Mouse (Mus musculus): Measurements from ENCODE around the gene Ceacam20.

GRCm38 (mm10) chr7:19945201-19945600, 20.0 kb upstream of the Ceacam20 start:
- TF ChIP-seq CTCF (IDR thresholded peaks at IDR 0.05) (no peak), POLR2A (IDR thresholded peaks at IDR 0.05; ENCODE audit: insufficient read depth, low read depth, low read length) (no peak)

Measured in heart, adult 2 months (tissue).